Mouse (Mus musculus): ENCODE measurements around the gene Ndufaf4.

GRCm38 (mm10) chr4:24907745-24908144 lies 9.9 kb downstream of the Ndufaf4 start:
- TF ChIP-seq POLR2A (IDR thresholded peaks at IDR 0.05; ENCODE audit: extremely low read depth, insufficient read depth, low read length) (no peak), CTCF (IDR thresholded peaks at IDR 0.05; ENCODE audit: low read depth, low read length) (no peak)

All from liver, adult 2 months (tissue).